Mouse (Mus musculus) left cerebral cortex, adult 8-10 months (tissue): ENCODE data around the gene Ank3. TPM values are rescaled to one million over a fixed set of nuclear protein-coding genes. Genes with fewer than 3 reads are reported as not detected.

Experiments
- DNase-seq, 2 experiments: peaks; one replicate each; pipeline ENCODE4 v3.0.0; 2022; ENCODE audit warnings: low spot score in 2 of 2
- total RNA-seq, 4 experiments: library from RNA; stranded (reverse); gene quantifications; 2 replicates each; pipeline ENCODE4 v1.2.4; 2022

The Ank3 gene
- total RNA-seq, 4 experiments from 2014 or later: 419 to 552 (median 475) TPM

GRCm38 (mm10) chr10:69756956-69757672, 358.5 kb downstream of the Ank3 start:
- DNase-seq: no peak

- no peak for DNase-seq
These were observed 364.4 kb downstream of the Ank3 start for GRCm38 (mm10) chr10:69762977-69763376.

GRCm38 (mm10) chr10:69764402-69764801, 365.8 kb downstream of the Ank3 start:
- DNase-seq: no peak

GRCm38 (mm10) chr10:69777065-69777645, 378.6 kb downstream of the Ank3 start:
- DNase-seq: no peak

GRCm38 (mm10) chr10:69777736-69778135, 379.2 kb downstream of the Ank3 start:
- no peak for DNase-seq

GRCm38 (mm10) chr10:69779246-69779645, 380.7 kb downstream of the Ank3 start:
- no peak for DNase-seq

GRCm38 (mm10) chr10:69781491-69781890, 382.9 kb downstream of the Ank3 start:
- DNase-seq: no peak

- DNase-seq: no peak
These were observed 386.7 kb downstream of the Ank3 start for GRCm38 (mm10) chr10:69785235-69785634.

GRCm38 (mm10) chr10:69785692-69786091, 387.1 kb downstream of the Ank3 start:
- DNase-seq: no peak

- DNase-seq: no peak
These were observed 387.8 kb downstream of the Ank3 start for GRCm38 (mm10) chr10:69786220-69786993.

- DNase-seq: no peak
These were observed 388.8 kb downstream of the Ank3 start for GRCm38 (mm10) chr10:69787379-69787778.

GRCm38 (mm10) chr10:69790606-69791005, 392.0 kb downstream of the Ank3 start:
- DNase-seq: no peak

GRCm38 (mm10) chr10:69791951-69792350, 393.4 kb downstream of the Ank3 start:
- no peak for DNase-seq

GRCm38 (mm10) chr10:69792400-69792799, 393.8 kb downstream of the Ank3 start:
- no peak for DNase-seq

GRCm38 (mm10) chr10:69793079-69793478, 394.5 kb downstream of the Ank3 start:
- peak in 1 of 2 experiments; percentile 55 for DNase-seq

- no peak for DNase-seq
These were observed 397.1 kb downstream of the Ank3 start for GRCm38 (mm10) chr10:69795656-69796055.

GRCm38 (mm10) chr10:69796421-69796886, 397.9 kb downstream of the Ank3 start:
- no peak for DNase-seq

- DNase-seq: peak in 1 of 2 experiments; percentile 80
These were observed 404.7 kb downstream of the Ank3 start for GRCm38 (mm10) chr10:69803135-69803756.

GRCm38 (mm10) chr10:69804613-69805012, 406.0 kb downstream of the Ank3 start:
- peak in 1 of 2 experiments; percentile 61 for DNase-seq

GRCm38 (mm10) chr10:69810785-69811184, 412.2 kb downstream of the Ank3 start:
- no peak for DNase-seq

- no peak for DNase-seq
These were observed 415.4 kb downstream of the Ank3 start for GRCm38 (mm10) chr10:69813823-69814522.
